Mouse (Mus musculus): ENCODE data around the gene Olfr600. TPM values are rescaled to one million over a fixed set of nuclear protein-coding genes. Genes with fewer than 3 reads are reported as not detected.
"Not testable (repeated sequence)": the region's sequence is repeated elsewhere in the genome, so short reads cannot be mapped to it uniquely, and the experiment has no call there.

The Olfr600 gene
- total RNA-seq (2021), result not detected

DNA sequence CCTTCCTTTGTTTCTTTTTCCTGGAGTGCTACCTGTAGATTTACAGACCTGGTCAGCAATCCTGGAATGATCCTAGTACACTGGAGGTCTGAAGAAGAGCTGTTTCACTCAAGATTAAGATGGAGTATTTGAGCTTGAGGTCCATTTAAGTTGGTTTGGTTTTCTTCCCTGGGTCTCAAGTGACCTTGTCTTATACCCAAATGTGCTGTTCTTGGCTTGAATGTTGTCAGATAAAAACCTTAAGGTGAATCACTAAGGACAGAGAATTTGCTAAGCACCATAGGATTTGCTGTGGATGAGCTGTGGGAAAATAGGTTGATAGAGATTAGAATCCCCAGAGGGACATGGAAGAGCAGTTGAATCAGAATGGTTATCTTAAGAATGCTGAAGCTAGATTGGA, at the start of gene Olfr600:
Olfr600 (minus strand) TSS at position 101 of the 400 bp plus-strand sequence.
- no peak for DNase-seq (ENCODE audit: extremely low spot score in 1 of 2, low spot score in 2 of 2)
- intact Hi-C loops (cut with DNase I), result no loop called here

- intact Hi-C loops (cut with DNase I), result no loop called here
- DNase-seq (ENCODE audit: extremely low spot score in 1 of 2, low spot score in 2 of 2), result no peak
Observed at GRCm38 (mm10) chr7:103398981-103399380, 49.5 kb upstream of the Olfr600 start.

- DNase-seq (ENCODE audit: extremely low spot score in 1 of 2, low spot score in 2 of 2), result no peak
- intact Hi-C loops (cut with DNase I), result no loop called here
Observed at GRCm38 (mm10) chr7:103397758-103398157, 48.3 kb upstream of the Olfr600 start.

GRCm38 (mm10) chr7:103386077-103386476, 36.6 kb upstream of the Olfr600 start, which contains the start of gene Olfr603:
Olfr603 (minus strand) TSS chr7:103386177.
- DNase-seq (ENCODE audit: extremely low spot score in 1 of 2, low spot score in 2 of 2), result no peak
- intact Hi-C loops (cut with DNase I), result no loop called here

GRCm38 (mm10) chr7:103362555-103362954, 13.1 kb upstream of the Olfr600 start, which contains the start of gene Olfr601:
Olfr601 (minus strand) TSS chr7:103362655.
- no peak for DNase-seq (ENCODE audit: extremely low spot score in 1 of 2, low spot score in 2 of 2)
- intact Hi-C loops (cut with DNase I), result no loop called here

DNA sequence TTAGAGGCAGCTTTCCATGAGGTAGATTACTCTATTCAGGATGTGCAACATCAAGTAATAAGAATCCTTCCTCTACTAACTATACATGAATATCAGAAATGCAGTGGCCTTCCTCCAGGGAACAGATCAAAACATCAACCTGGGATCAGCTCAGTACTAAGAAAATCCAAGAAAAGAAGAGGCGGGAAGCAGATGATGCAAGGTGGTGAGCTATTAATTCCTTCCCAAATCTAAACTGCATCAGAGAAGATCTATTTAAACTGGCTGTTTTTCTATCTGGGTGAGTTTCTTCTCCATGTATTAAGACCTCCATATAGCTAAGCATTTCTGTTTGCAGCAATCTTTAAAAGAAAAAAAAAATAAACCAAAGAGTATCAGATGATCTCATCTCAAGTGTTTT, 13.9 kb downstream of the Olfr600 start, which contains the start of gene Olfr599:
Olfr599 (plus strand) TSS at position 301 of the 400 bp plus-strand sequence.
- intact Hi-C loops (cut with DNase I), result no loop called here
- no peak for DNase-seq (ENCODE audit: extremely low spot score in 1 of 2, low spot score in 2 of 2)

- intact Hi-C loops (cut with DNase I), result no loop called here
- DNase-seq (ENCODE audit: extremely low spot score in 1 of 2, low spot score in 2 of 2), result no peak
Observed at GRCm38 (mm10) chr7:103323268-103323667, 26.2 kb downstream of the Olfr600 start, which contains the start of gene Olfr598. Olfr598 (plus strand) TSS chr7:103323568.

DNA sequence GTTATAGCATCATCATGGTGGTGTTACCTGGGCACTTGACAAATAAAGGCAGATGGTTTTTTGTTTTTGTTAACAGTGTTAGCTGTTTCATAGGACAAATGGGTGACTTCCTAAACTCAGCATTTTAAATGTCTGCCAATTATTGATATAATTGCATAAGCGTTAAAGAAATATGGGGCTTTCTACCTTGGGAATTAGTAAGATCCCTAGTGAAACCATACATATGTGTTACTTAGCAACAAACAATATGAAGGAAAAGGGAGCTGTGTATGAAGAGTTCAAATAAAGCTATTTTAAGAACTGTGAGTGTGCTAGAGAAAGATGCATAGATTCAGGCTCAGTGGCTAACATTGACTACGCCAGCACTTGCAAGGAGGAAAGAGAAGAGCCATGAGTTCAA, 33.5 kb downstream of the Olfr600 start, which contains the start of gene Olfr597:
Olfr597 (plus strand) TSS at position 301 of the 400 bp plus-strand sequence.
- DNase-seq (ENCODE audit: extremely low spot score in 1 of 2, low spot score in 2 of 2); intact Hi-C loops (cut with DNase I): not testable (repeated sequence)

- DNase-seq (ENCODE audit: extremely low spot score in 1 of 2, low spot score in 2 of 2); intact Hi-C loops (cut with DNase I): not testable (repeated sequence)
Observed at GRCm38 (mm10) chr7:103305348-103305747, 44.1 kb downstream of the Olfr600 start, which contains the start of gene Olfr596. Olfr596 (plus strand) TSS chr7:103305648.

Other genes with a start within 250 kb of the Olfr600 start
- not detected for gene Olfr586, start 224.0 kb downstream of the Olfr600 start, total RNA-seq (2021)
- gene Olfr588-ps1, start 208.8 kb downstream of the Olfr600 start, total RNA-seq (2021), result not detected
- not detected for gene Olfr589, start 193.3 kb downstream of the Olfr600 start, total RNA-seq (2021)
- gene Olfr591, start 171.3 kb downstream of the Olfr600 start, total RNA-seq (2021), result not detected
- not detected for gene Olfr592, start 164.9 kb downstream of the Olfr600 start, total RNA-seq (2021)
- gene Olfr593, start 137.8 kb downstream of the Olfr600 start, total RNA-seq (2021), result not detected
- not detected for gene Olfr594, start 132.7 kb downstream of the Olfr600 start, total RNA-seq (2021)
- not detected for gene Usp17ld, start 97.2 kb downstream of the Olfr600 start, total RNA-seq (2021)
- gene Olfr596, start 44.0 kb downstream of the Olfr600 start, total RNA-seq (2021), result not detected
- not detected for gene Olfr597, start 33.4 kb downstream of the Olfr600 start, total RNA-seq (2021)
- gene Olfr598, start 26.1 kb downstream of the Olfr600 start, total RNA-seq (2021), result not detected
- gene Olfr599, start 13.8 kb downstream of the Olfr600 start, total RNA-seq (2021), result not detected
- gene Olfr601, start 13.0 kb upstream of the Olfr600 start, total RNA-seq (2021), result not detected
- gene Olfr603, start 36.5 kb upstream of the Olfr600 start, total RNA-seq (2021), result not detected
- not detected for gene Usp17lc, start 65.4 kb upstream of the Olfr600 start, total RNA-seq (2021)
- gene Olfr605, start 95.8 kb upstream of the Olfr600 start, total RNA-seq (2021), result not detected
- gene Olfr606, start 99.4 kb upstream of the Olfr600 start, total RNA-seq (2021), result not detected
- not detected for gene Olfr607, start 114.5 kb upstream of the Olfr600 start, total RNA-seq (2021)
- not detected for gene Olfr608, start 120.2 kb upstream of the Olfr600 start, total RNA-seq (2021)
- not detected for gene Olfr609, start 148.4 kb upstream of the Olfr600 start, total RNA-seq (2021)
- not detected for gene Olfr610, start 162.5 kb upstream of the Olfr600 start, total RNA-seq (2021)
- not detected for gene Olfr611, start 171.2 kb upstream of the Olfr600 start, total RNA-seq (2021)
- not detected for gene Olfr612, start 193.0 kb upstream of the Olfr600 start, total RNA-seq (2021)
- not detected for gene Olfr613, start 198.4 kb upstream of the Olfr600 start, total RNA-seq (2021)
- gene Olfr615, start 206.4 kb upstream of the Olfr600 start, total RNA-seq (2021), result not detected
- not detected for gene Olfr616, start 219.5 kb upstream of the Olfr600 start, total RNA-seq (2021)
- gene Olfr617, start 223.4 kb upstream of the Olfr600 start, total RNA-seq (2021), result not detected
- gene Olfr618, start 240.4 kb upstream of the Olfr600 start, total RNA-seq (2021), result not detected